Mouse (Mus musculus) ES-Bruce4 (cell line): ENCODE results near the gene Dock7. TPM values are rescaled to one million over a fixed set of nuclear protein-coding genes. Genes with fewer than 3 reads are reported as not detected.
A peak's percentile ranks its signal among the peaks of the same experiment; 100 is the strongest.
"Not testable (repeated sequence)": the region's sequence is repeated elsewhere in the genome, so short reads cannot be mapped to it uniquely, and the experiment has no call there.

Experiments used
- H3K27ac ChIP-seq: 2 replicates; pipeline ENCODE4 v1.5.1; 2012; ENCODE audit warnings: low read length, inconsistent platforms; ENCODE audit not compliant: insufficient read depth
- H3K27me3 ChIP-seq: 2 replicates; pipeline ENCODE4 v1.6.1; 2012; ENCODE audit warnings: mild to moderate bottlenecking, low read length, inconsistent platforms; ENCODE audit not compliant: control insufficient read depth, poor library complexity, insufficient read depth, severe bottlenecking
- H3K36me3 ChIP-seq: 2 replicates; pipeline ENCODE4 v1.6.1; 2012; ENCODE audit warnings: inconsistent platforms, mild to moderate bottlenecking, low read length, moderate library complexity; ENCODE audit not compliant: control insufficient read depth, poor library complexity, insufficient read depth, severe bottlenecking
- H3K4me1 ChIP-seq: one replicate; pipeline ENCODE4 v1.8.1; 2011; ENCODE audit warnings: low read length; ENCODE audit not compliant: control insufficient read depth, insufficient read depth
- H3K4me3 ChIP-seq: 2 replicates; pipeline ENCODE4 v1.5.1; 2011; ENCODE audit warnings: low read depth, mild to moderate bottlenecking, low read length
- H3K9ac ChIP-seq: 2 replicates; pipeline ENCODE4 v1.6.1; 2012; ENCODE audit warnings: low read depth, mild to moderate bottlenecking, inconsistent platforms; ENCODE audit not compliant: poor library complexity, severe bottlenecking
- H3K9me3 ChIP-seq: replicated peaks from 2 replicates; pipeline ENCODE4 v1.6.1; 2012; ENCODE audit warnings: mild to moderate bottlenecking, low read length, inconsistent platforms; ENCODE audit not compliant: control insufficient read depth, poor library complexity, insufficient read depth, severe bottlenecking
- CTCF ChIP-seq: IDR thresholded peaks from one replicate; pipeline ENCODE4 v1.8.1; 2011; ENCODE audit warnings: low read depth, low read length
- EP300 ChIP-seq: IDR thresholded peaks from 2 replicates; pipeline ENCODE4 v1.6.1; 2011; ENCODE audit warnings: low read depth, low read length; ENCODE audit not compliant: insufficient read depth
- POLR2A ChIP-seq: IDR thresholded peaks from one replicate; pipeline ENCODE4 v1.8.1; 2011; ENCODE audit warnings: low read length; ENCODE audit not compliant: insufficient read depth
- polyA plus RNA-seq: library from polyadenylated mRNA; stranded (reverse); fragments of >200 nt; gene quantifications from 2 replicates; pipeline ENCODE4 v1.2.4, GENCODE M21; 2011; ENCODE audit warnings: low read depth; ENCODE audit not compliant: missing spikeins, insufficient read depth, insufficient read length

Dock7 gene
- polyA plus RNA-seq, 1 experiment, result 61.1 TPM

- no peaks in the 10 kb centered on the region; the same call in none of the 2 replicates for H3K36me3 ChIP-seq
Measured at GRCm38 (mm10) chr4:98955986-98956385, 164.7 kb downstream of the Dock7 start.

GRCm38 (mm10) chr4:98950563-98950962 lies 170.2 kb downstream of the Dock7 start:
- Histone ChIP-seq H3K27me3 (no peaks in the 10 kb centered on the region), H3K27ac (no peak overlapping the region; the same call in 1 of the 2 replicates), H3K36me3 (no peaks in the 10 kb centered on the region; the same call in 1 of the 2 replicates), H3K4me3 (no peak overlapping the region), H3K4me1 (no peaks in the 10 kb centered on the region), H3K9ac (no peak overlapping the region), H3K9me3 (no peaks in the 10 kb centered on the region)
- no peak for TF ChIP-seq EP300
- no peak for TF ChIP-seq POLR2A
- TF ChIP-seq CTCF, result no peak

More at GRCm38 (mm10) chr4:98955986-98956385, 164.7 kb downstream of the Dock7 start:
- no peak overlapping the region for H3K9ac ChIP-seq
- TF ChIP-seq EP300 (no peak), POLR2A (no peak), CTCF (no peak)
- H3K27me3 ChIP-seq, result no peaks in the 10 kb centered on the region
- H3K4me1 ChIP-seq, result no peaks in the 10 kb centered on the region
- H3K9me3 ChIP-seq, result no peaks in the 10 kb centered on the region
- H3K27ac ChIP-seq, result no peak overlapping the region
- H3K4me3 ChIP-seq, result no peak overlapping the region

- H3K4me3 ChIP-seq, H3K4me1 ChIP-seq, H3K27me3 ChIP-seq, H3K9ac ChIP-seq, H3K9me3 ChIP-seq, H3K27ac ChIP-seq: not testable (repeated sequence)
- peaks cover 16% of the 10 kb centered on the region for H3K36me3 ChIP-seq
Measured at GRCm38 (mm10) chr4:98938210-98938609, 182.5 kb downstream of the Dock7 start.

GRCm38 (mm10) chr4:98936036-98936435 lies 184.7 kb downstream of the Dock7 start:
- no peaks in the 10 kb centered on the region for H3K27me3 ChIP-seq
- peaks cover 31% of the 10 kb centered on the region for H3K36me3 ChIP-seq

GRCm38 (mm10) chr4:98925250-98925781 lies 195.4 kb downstream of the Dock7 start:
- no peaks in the 10 kb centered on the region for H3K4me1 ChIP-seq
- H3K36me3 ChIP-seq, result peaks cover 15% of the 10 kb centered on the region
- no peak overlapping the region for H3K27ac ChIP-seq
- H3K9ac ChIP-seq, result peak overlapping the region; percentile 99
- peak overlapping the region; percentile 72 for H3K4me3 ChIP-seq
- TF ChIP-seq EP300 (no peak), CTCF (no peak), POLR2A (no peak)
- no peaks in the 10 kb centered on the region for H3K27me3 ChIP-seq
- H3K9me3 ChIP-seq, result no peaks in the 10 kb centered on the region

More at GRCm38 (mm10) chr4:98936036-98936435, 184.7 kb downstream of the Dock7 start:
- Histone ChIP-seq H3K4me1 (peaks cover 3% of the 10 kb centered on the region), H3K9me3 (no peaks in the 10 kb centered on the region), H3K27ac (no peak overlapping the region), H3K9ac (no peak overlapping the region), H3K4me3 (no peak overlapping the region)
- TF ChIP-seq CTCF, result no peak
- no peak for TF ChIP-seq POLR2A

GRCm38 (mm10) chr4:98924906-98925178 lies 195.9 kb downstream of the Dock7 start:
- peak overlapping the region; percentile 89; the same call in 1 of the 2 replicates for H3K27ac ChIP-seq

More at GRCm38 (mm10) chr4:98924906-98925178, 195.9 kb downstream of the Dock7 start:
- Histone ChIP-seq H3K36me3 (peaks cover 11% of the 10 kb centered on the region), H3K27me3 (no peaks in the 10 kb centered on the region), H3K9me3 (no peaks in the 10 kb centered on the region), H3K4me1 (no peaks in the 10 kb centered on the region), H3K4me3 (peak overlapping the region; percentile 88), H3K9ac (peak overlapping the region; percentile 99)
- no peak for TF ChIP-seq CTCF
- no peak for TF ChIP-seq POLR2A
- TF ChIP-seq EP300, result no peak
